Mouse (Mus musculus): ENCODE measurements at regions not wholly inside any gene's neighbourhood (a gene's known extent, or its start where the extent isn't known, plus 50 kb on each side); places are given as distances from the start of the nearest gene placed in this dataset.

- no peak for TF ChIP-seq CTCF (IDR thresholded peaks at IDR 0.05; ENCODE audit: borderline replicate concordance, control insufficient read depth, extremely low read depth, insufficient read depth, low read length, poor library complexity)
- no peak for TF ChIP-seq POLR2A (IDR thresholded peaks at IDR 0.05; ENCODE audit: control insufficient read depth, extremely low read depth, insufficient read depth, low read length, poor library complexity)
These were observed 55.2 kb upstream of the Ptgfrn start for GRCm38 (mm10) chr3:101165261-101165660.
